Mouse (Mus musculus) splenic B cell, adult 2 months (primary cell): ENCODE results near the gene A2m.

Source experiments
- DNase-seq: peaks from one replicate; pipeline ENCODE4 v3.0.0-alpha.2; 2011; ENCODE audit warnings: low read depth, low spot score
- H3K27me3 ChIP-seq: 2 replicates; pipeline ENCODE4 v1.6.1; 2012; ENCODE audit warnings: mild to moderate bottlenecking, low read length, moderate library complexity, mixed read lengths; ENCODE audit not compliant: control insufficient read depth, poor library complexity, insufficient read depth, severe bottlenecking
- H3K36me3 ChIP-seq: 2 replicates; pipeline ENCODE4 v1.6.1; 2012; ENCODE audit warnings: mild to moderate bottlenecking, low read length, moderate library complexity, mixed read lengths; ENCODE audit not compliant: control insufficient read depth, poor library complexity, insufficient read depth, severe bottlenecking

The A2m gene

DNA sequence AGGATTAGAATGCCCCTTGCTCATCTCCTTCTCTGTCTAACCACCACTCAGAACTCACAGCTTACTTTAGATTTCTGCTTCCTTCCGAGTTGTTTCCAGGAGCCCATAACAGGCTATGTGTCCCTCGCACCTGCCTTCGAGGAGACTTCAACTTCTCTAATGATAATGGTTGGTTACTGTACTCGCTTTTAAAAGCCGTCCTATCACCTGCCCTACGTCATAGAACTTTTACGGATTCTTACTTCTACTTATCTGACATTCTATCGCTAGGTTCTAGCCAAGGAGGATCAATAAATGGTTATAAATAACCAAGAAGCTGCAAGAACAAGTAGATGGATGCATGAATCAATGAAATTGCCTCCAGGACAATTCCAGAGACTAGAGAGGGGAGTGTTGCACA is at the start of gene A2m:
A2m (plus strand) TSS at position 301 of the 400 bp plus-strand sequence.
- Histone ChIP-seq H3K27me3 (no peaks in the 10 kb centered on the region), H3K36me3 (no peaks in the 10 kb centered on the region)
- no peak for DNase-seq

DNA sequence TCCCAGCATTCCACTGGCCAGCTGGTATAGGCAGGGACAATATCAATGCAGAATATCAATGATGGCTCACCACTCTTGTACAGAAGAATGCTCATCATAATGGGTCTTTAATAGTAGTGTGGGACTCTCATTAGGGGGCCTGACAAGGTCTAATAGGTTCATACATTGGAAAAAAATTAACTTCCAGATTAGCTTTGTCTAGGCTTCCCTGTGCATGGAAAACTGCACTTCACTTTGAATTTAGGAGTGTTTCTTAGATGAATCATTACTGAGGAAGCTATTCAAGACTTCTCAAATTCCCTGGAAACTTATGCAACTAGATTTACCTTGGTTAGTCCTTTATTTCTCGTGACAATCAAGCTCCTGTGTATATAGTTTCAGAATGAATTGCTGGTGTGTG is 45.0 kb upstream of the A2m start:
- no peak for DNase-seq

DNA sequence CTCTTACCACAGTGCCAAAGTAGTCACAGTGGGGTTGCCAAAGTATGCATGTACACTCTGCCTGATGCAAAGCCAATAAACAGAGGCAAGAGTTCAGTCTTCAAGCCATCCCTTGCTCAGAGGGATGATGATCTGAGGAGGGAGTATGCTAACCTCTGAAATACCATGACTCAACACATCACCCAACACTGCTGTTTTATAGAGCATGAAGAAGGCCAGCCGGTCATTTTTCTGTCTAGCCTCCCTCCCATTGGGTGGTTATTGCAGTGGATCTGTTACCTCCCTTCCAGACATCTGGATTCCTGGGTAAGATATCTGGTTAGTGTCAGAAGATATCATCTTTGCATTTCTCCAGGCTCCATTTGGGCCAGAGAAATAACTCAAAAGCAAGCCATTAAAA is 34.2 kb upstream of the A2m start:
- Histone ChIP-seq H3K27me3 (no peaks in the 10 kb centered on the region), H3K36me3 (no peaks in the 10 kb centered on the region)
- DNase-seq: no peak

More for the DNA sequence above, 45.0 kb upstream of the A2m start:
- Histone ChIP-seq H3K27me3 (no peaks in the 10 kb centered on the region; the same call in 1 of the 2 replicates), H3K36me3 (no peaks in the 10 kb centered on the region)

DNA sequence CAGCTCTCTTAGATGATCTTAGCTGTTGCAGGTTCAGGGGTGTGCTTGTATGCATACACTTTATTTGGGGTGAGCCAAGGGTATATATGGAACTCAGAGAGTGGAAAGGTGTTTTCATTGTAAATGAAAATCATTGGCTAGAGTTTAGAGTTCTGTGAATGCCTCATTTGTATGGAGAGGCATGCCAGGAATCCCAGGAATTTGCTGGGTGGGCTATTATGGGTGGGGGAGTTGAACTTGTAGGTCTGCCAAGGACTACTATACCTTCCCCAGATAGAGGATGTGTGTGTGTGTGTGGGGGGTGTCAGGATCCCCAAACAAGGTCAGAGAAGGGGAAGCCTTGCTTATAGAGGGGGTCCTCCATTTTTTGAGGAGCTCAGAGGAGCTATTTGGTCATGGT is 27.3 kb upstream of the A2m start:
- Histone ChIP-seq H3K36me3 (no peaks in the 10 kb centered on the region), H3K27me3 (no peaks in the 10 kb centered on the region)
- DNase-seq: no peak

DNA sequence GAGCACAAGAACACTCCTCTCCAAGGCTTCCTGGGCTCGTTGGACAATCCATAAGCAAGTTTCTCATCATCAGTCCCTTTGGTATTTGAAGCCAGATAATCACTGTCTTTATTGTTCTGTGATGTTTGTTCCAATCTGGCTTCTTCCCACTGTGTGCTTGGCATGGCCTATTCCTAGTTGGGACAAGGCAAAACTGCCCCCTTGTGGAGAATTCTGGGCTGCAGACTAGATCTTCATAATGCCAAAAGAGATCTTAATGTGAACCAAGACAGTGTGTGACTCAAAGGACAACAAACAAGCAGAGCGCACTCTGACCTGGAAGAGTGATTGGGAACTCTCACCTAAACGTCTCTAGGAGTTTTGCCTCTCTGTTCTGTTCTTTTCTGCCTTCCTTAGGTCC is 23.4 kb upstream of the A2m start:
- H3K36me3 ChIP-seq: no peaks in the 10 kb centered on the region
- DNase-seq: no peak

DNA sequence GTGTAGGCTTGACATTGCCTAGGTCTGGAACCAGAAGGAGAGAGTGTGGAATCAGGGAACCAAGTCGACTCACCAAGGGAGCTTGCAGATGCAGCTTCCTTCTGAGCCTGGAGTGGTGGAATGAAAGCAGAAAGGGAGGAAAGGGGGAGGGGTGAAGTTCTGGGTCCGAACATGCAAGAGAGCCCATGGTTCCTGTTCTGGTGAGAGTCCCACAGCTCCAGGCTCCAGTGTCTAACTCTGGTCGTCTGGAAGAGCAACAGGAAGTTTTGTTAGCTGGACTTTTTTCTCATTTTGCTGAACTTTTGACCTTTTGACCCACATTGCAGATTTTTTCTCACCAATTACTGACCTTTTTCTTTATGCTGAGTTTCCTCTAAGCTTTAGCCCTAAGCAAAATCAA is 17.7 kb upstream of the A2m start:
- DNase-seq: no peak
- H3K27me3 ChIP-seq: no peaks in the 10 kb centered on the region; the same call in 1 of the 2 replicates
- no peaks in the 10 kb centered on the region for H3K36me3 ChIP-seq

More for the DNA sequence above, 23.4 kb upstream of the A2m start:
- no peaks in the 10 kb centered on the region; the same call in 1 of the 2 replicates for H3K27me3 ChIP-seq

DNA sequence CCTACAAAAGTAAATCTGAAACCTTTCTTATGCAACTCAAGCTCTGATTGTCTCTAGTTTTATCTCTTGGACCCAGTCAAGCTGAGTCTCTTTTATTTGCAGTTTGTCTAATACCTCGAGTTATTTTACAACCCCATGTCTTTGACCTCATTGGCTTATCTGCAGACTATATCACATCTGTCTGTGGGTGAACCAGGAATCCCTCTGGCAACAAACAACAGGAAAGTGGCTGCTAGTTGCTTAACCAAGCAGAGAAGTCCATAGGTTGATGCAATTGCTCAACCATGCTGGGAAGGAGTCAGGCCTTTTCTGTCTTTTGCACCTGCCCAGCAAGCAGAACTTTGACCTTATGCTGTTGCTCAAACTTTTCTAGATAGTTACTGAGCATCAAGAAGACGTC is 12.7 kb upstream of the A2m start:
- Histone ChIP-seq H3K36me3 (no peaks in the 10 kb centered on the region), H3K27me3 (no peaks in the 10 kb centered on the region)
- DNase-seq: no peak

DNA sequence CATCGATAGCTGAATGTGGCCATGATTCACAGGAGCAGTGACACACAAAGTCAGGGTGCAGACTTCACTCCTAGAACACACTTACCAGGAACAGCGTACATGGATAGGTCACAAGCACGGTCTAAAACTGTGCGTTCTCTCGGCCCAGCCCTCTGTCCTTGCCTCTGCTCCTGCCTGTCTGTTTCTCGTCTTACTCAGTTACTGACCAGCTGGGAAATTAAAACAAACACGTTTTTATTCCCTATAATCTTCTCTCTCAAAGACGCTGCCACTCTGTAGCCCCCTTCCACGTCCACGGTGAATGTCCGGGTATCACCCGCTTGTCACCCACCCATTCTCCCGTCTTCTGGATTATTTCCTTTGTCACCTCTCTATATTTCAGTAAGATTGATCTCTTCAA is 656 bp upstream of the A2m start:
- no peaks in the 10 kb centered on the region for H3K36me3 ChIP-seq
- no peak for DNase-seq

DNA sequence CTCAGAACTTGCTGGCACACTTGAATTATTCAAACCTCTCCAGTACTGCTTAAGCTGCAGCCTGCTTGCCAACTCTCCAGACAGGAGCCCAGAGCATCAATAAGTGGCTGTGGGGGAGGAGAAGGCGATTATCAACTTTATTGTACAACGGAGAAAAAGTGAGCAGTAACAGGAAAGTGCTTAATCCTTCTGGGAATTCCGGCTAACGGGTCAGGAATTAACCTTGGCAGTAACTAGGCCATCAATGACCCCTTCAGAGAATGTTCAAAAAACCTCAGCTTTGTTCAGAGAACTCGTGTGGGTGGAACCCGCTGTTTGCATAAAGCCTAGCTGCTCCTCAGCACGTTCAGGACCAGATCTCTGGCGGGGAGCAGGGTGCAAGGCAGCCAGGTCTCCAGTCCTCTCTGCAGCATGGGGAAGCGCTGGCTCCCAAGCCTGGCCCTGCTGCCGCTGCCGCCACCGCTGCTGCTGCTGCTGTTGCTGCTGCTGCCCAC is 749 bp downstream of the A2m start:
- H3K27me3 ChIP-seq: no peaks in the 10 kb centered on the region

More for the DNA sequence above, 656 bp upstream of the A2m start:
- no peaks in the 10 kb centered on the region for H3K27me3 ChIP-seq

DNA sequence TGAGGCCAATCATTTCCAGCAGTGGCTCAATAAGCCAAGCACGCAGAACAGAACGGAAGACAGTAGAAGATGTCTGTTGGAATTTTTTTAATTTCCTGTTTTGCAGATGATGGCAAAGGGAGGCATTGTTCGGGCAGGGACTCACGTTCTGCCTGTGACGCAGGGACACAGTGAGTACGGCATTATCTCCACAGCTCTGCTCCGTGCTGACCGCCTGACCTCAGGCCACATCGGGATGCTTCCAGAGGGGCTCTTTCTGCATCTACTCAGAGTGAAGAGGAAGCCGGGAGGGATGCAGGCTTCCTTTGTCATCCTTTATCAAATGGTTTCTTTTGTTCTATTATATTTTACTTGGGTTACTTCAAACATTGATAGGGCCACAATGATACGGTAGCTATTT is 13.3 kb downstream of the A2m start:
- no peaks in the 10 kb centered on the region for H3K27me3 ChIP-seq
- DNase-seq: no peak
- no peaks in the 10 kb centered on the region for H3K36me3 ChIP-seq

More for the DNA sequence above, 749 bp downstream of the A2m start:
- no peaks in the 10 kb centered on the region for H3K36me3 ChIP-seq
- DNase-seq: no peak
